Mouse (Mus musculus) brain, embryonic 14.5 days (tissue): ENCODE data around the gene Gata3.

ENCODE experiments used
- CTCF ChIP-seq: fragments of 200-500 bp; IDR thresholded peaks from 2 replicates; pipeline ENCODE4 v1.5.1; 2012; ENCODE audit warnings: inconsistent platforms, mild to moderate bottlenecking, moderate library complexity, borderline replicate concordance; ENCODE audit not compliant: insufficient read depth, insufficient read length; ENCODE audit errors: extremely low read depth
- POLR2A ChIP-seq: fragments of 200-500 bp; IDR thresholded peaks from 2 replicates; pipeline ENCODE4 v1.6.1; 2012; ENCODE audit warnings: mild to moderate bottlenecking, inconsistent platforms, borderline replicate concordance; ENCODE audit not compliant: poor library complexity, insufficient read depth, insufficient read length, severe bottlenecking; ENCODE audit errors: extremely low read depth

GRCm38 (mm10) chr2:9875676-9876357 is 14.0 kb downstream of the Gata3 start:
- TF ChIP-seq CTCF (no peak), POLR2A (no peak)
